Mouse (Mus musculus) hindbrain, embryonic 10.5 days (tissue): Measurements from ENCODE around the gene Gm2030. TPM values are rescaled to one million over a fixed set of nuclear protein-coding genes. Genes with fewer than 3 reads are reported as not detected.
"Not testable (repeated sequence)": the region's sequence is repeated elsewhere in the genome, so short reads cannot be mapped to it uniquely, and the experiment has no call there.

Experiments
- DNase-seq: peaks from one replicate; pipeline ENCODE4 v3.0.0-alpha.2; 2017; ENCODE audit warnings: low spot score
- H3K27ac ChIP-seq: fragments of 300-500 bp; sonication (generic); 2 replicates; pipeline ENCODE4 v1.5.1; 2016; ENCODE audit warnings: mild to moderate bottlenecking, moderate library complexity
- H3K27me3 ChIP-seq: fragments of 300-500 bp; sonication (generic); 2 replicates; pipeline ENCODE4 v1.6.1; 2016; ENCODE audit warnings: mild to moderate bottlenecking; ENCODE audit not compliant: poor library complexity, insufficient read depth, severe bottlenecking
- H3K36me3 ChIP-seq: fragments of 300-500 bp; sonication (generic); 2 replicates; pipeline ENCODE4 v1.6.1; 2016; ENCODE audit warnings: mild to moderate bottlenecking, moderate library complexity
- H3K4me1 ChIP-seq: fragments of 300-500 bp; sonication (generic); replicated peaks from 2 replicates; pipeline ENCODE4 v1.6.1; 2016; ENCODE audit warnings: mild to moderate bottlenecking
- H3K4me3 ChIP-seq: fragments of 300-500 bp; sonication (generic); 2 replicates; pipeline ENCODE4 v1.5.1; 2016; ENCODE audit warnings: mild to moderate bottlenecking, moderate library complexity
- H3K9me3 ChIP-seq: fragments of 300-500 bp; sonication (generic); 2 replicates; pipeline ENCODE4 v1.6.1; 2016; ENCODE audit warnings: mild to moderate bottlenecking, moderate library complexity
- WGBS: fragments of 180-500 bp; shearing (Covaris S2); methylation state at CpG from one replicate; pipeline ENCODE4 v1.1.7; 2016; 5-methylcytosine and 5-hydroxymethylcytosine counted together
- polyA plus RNA-seq: library from polyadenylated mRNA; unstranded; fragments of >200 nt; fragmentation: Nextera tagmentation; extraction: Ambion mirVana; gene quantifications from 2 replicates; pipeline ENCODE4 v1.2.1, GENCODE M21; 2016

Gene Gm2030
- polyA plus RNA-seq = not detected in 2 replicates

- 79% methylated on average over 4 of the region's 4 CpGs for WGBS
Observed at GRCm38 (mm10) chrX:26309944-26310343, at the start of gene Gm2030. Gene Gm2030 (minus strand): TSS chrX:26310044.

More at GRCm38 (mm10) chrX:26309944-26310343, at the start of gene Gm2030:
- not testable (repeated sequence) for H3K4me3 ChIP-seq, H3K27me3 ChIP-seq, H3K27ac ChIP-seq, DNase-seq, H3K36me3 ChIP-seq, H3K9me3 ChIP-seq, H3K4me1 ChIP-seq

Other genes starting within 250 kb of the Gm2030 start
- gene Gm2012, start 78.7 kb downstream of the Gm2030 start, polyA plus RNA-seq = not detected in 2 replicates
- gene Slx, start 235.5 kb upstream of the Gm2030 start, polyA plus RNA-seq = not detected in 2 replicates